Mouse (Mus musculus) spleen, adult 2 months (tissue): ENCODE measurements around the gene Glis3. TPM values are rescaled to one million over a fixed set of nuclear protein-coding genes. Genes with fewer than 3 reads are reported as not detected.

Source experiments
- DNase-seq, 2 experiments: peaks; one replicate each; pipeline versions ENCODE4 v3.0.0 to v3.0.0-alpha.2; 2012 to 2021; ENCODE audit warnings: low spot score in 2 of 2, low read depth in 1 of 2
- H3K27ac ChIP-seq: fragments of 200-500 bp; 2 replicates; pipeline ENCODE4 v1.5.1; 2012; ENCODE audit warnings: low read length, inconsistent platforms; ENCODE audit not compliant: insufficient read depth
- H3K27me3 ChIP-seq: fragments of 200-500 bp; 2 replicates; pipeline ENCODE4 v1.6.1; 2012; ENCODE audit warnings: mild to moderate bottlenecking, moderate library complexity, low read length, inconsistent platforms; ENCODE audit not compliant: control insufficient read depth, insufficient read depth
- H3K36me3 ChIP-seq: fragments of 200-500 bp; 2 replicates; pipeline ENCODE4 v1.6.1; 2012; ENCODE audit warnings: mild to moderate bottlenecking, low read length, inconsistent platforms; ENCODE audit not compliant: control insufficient read depth, insufficient read depth
- H3K4me1 ChIP-seq: fragments of 200-500 bp; 2 replicates; pipeline ENCODE4 v1.6.1; 2011; ENCODE audit warnings: inconsistent platforms; ENCODE audit not compliant: control insufficient read depth, insufficient read depth, insufficient read length
- H3K4me3 ChIP-seq: fragments of 200-500 bp; 2 replicates; pipeline ENCODE4 v1.5.1; 2011; ENCODE audit warnings: mild to moderate bottlenecking, inconsistent platforms; ENCODE audit not compliant: insufficient read depth, insufficient read length; ENCODE audit errors: extremely low read depth
- CTCF ChIP-seq: fragments of 200-500 bp; IDR thresholded peaks from 2 replicates; pipeline ENCODE4 v1.5.1; 2011; ENCODE audit warnings: mild to moderate bottlenecking, inconsistent platforms; ENCODE audit not compliant: insufficient read depth, insufficient read length, insufficient replicate concordance; ENCODE audit errors: extremely low read depth
- POLR2A ChIP-seq: fragments of 200-500 bp; IDR thresholded peaks from 2 replicates; pipeline ENCODE4 v1.6.1; 2011; ENCODE audit warnings: low read depth, low read length, inconsistent platforms
- WGBS: fragments of 180-500 bp; shearing (Covaris S2); methylation state at CpG from one replicate; pipeline ENCODE4 v1.1.7; 2018; 5-methylcytosine and 5-hydroxymethylcytosine counted together
- polyA plus RNA-seq: library from polyadenylated mRNA; depleted of rRNA; stranded (reverse); fragments of >200 nt; gene quantifications from 2 replicates; pipeline ENCODE4 v1.2.3, GENCODE M21; 2012

Glis3 gene
- polyA plus RNA-seq, 1 experiment: 1.7 TPM

- TF ChIP-seq POLR2A (no peak), CTCF (no peak)
- no peaks in the 10 kb centered on the region for H3K27me3 ChIP-seq
- 90% methylated on average over 6 of the region's 6 CpGs for WGBS
- no peak for DNase-seq
- H3K4me3 ChIP-seq: no peak overlapping the region
- H3K36me3 ChIP-seq: no peaks in the 10 kb centered on the region
- no peaks in the 10 kb centered on the region for H3K4me1 ChIP-seq
- H3K27ac ChIP-seq: no peak overlapping the region
These were observed 71.6 kb downstream of the Glis3 start for GRCm38 (mm10) chr19:28608277-28608676.

GRCm38 (mm10) chr19:28600866-28601265 is 79.0 kb downstream of the Glis3 start:
- no peak overlapping the region for H3K4me3 ChIP-seq
- TF ChIP-seq POLR2A (no peak), CTCF (no peak)
- no peak overlapping the region for H3K27ac ChIP-seq
- 74% methylated on average over 4 of the region's 4 CpGs for WGBS
- H3K4me1 ChIP-seq: no peaks in the 10 kb centered on the region
- H3K27me3 ChIP-seq: no peaks in the 10 kb centered on the region
- DNase-seq: no peak
- H3K36me3 ChIP-seq: no peaks in the 10 kb centered on the region

GRCm38 (mm10) chr19:28594215-28594614 is 85.7 kb downstream of the Glis3 start:
- TF ChIP-seq POLR2A (no peak), CTCF (no peak)
- WGBS: 81% methylated on average over 4 of the region's 4 CpGs
- Histone ChIP-seq H3K36me3 (no peaks in the 10 kb centered on the region), H3K4me3 (no peak overlapping the region), H3K27me3 (no peaks in the 10 kb centered on the region), H3K4me1 (no peaks in the 10 kb centered on the region), H3K27ac (no peak overlapping the region)
- no peak for DNase-seq

GRCm38 (mm10) chr19:28592981-28593380 is 86.9 kb downstream of the Glis3 start:
- WGBS: 88% methylated on average over 13 of the region's 13 CpGs
- H3K4me1 ChIP-seq: no peaks in the 10 kb centered on the region
- no peak for DNase-seq
- TF ChIP-seq CTCF: no peak
- TF ChIP-seq POLR2A: no peak
- no peak overlapping the region for H3K4me3 ChIP-seq
- no peak overlapping the region for H3K27ac ChIP-seq
- H3K36me3 ChIP-seq: no peaks in the 10 kb centered on the region
- H3K27me3 ChIP-seq: no peaks in the 10 kb centered on the region

- TF ChIP-seq CTCF (no peak), POLR2A (no peak)
- no peak for DNase-seq
- Histone ChIP-seq H3K4me3 (no peak overlapping the region), H3K4me1 (no peaks in the 10 kb centered on the region), H3K27me3 (no peaks in the 10 kb centered on the region), H3K27ac (no peak overlapping the region), H3K36me3 (no peaks in the 10 kb centered on the region)
- 86% methylated on average over 7 of the region's 7 CpGs for WGBS
These were observed 88.0 kb downstream of the Glis3 start for GRCm38 (mm10) chr19:28591736-28592477.

- no peak for DNase-seq
- Histone ChIP-seq H3K4me1 (no peaks in the 10 kb centered on the region), H3K36me3 (no peaks in the 10 kb centered on the region), H3K4me3 (no peak overlapping the region), H3K27ac (no peak overlapping the region), H3K27me3 (no peaks in the 10 kb centered on the region)
- TF ChIP-seq CTCF: no peak
- TF ChIP-seq POLR2A: no peak
- 83% methylated on average over 8 of the region's 8 CpGs for WGBS
These were observed 99.4 kb downstream of the Glis3 start for GRCm38 (mm10) chr19:28580499-28580898.

GRCm38 (mm10) chr19:28579724-28580375 is 100.0 kb downstream of the Glis3 start:
- no peaks in the 10 kb centered on the region for H3K4me1 ChIP-seq
- H3K27ac ChIP-seq: no peak overlapping the region
- no peaks in the 10 kb centered on the region for H3K27me3 ChIP-seq
- no peaks in the 10 kb centered on the region for H3K36me3 ChIP-seq
- TF ChIP-seq CTCF (no peak), POLR2A (no peak)
- H3K4me3 ChIP-seq: no peak overlapping the region
- DNase-seq: no peak
- WGBS: 82% methylated on average over 14 of the region's 14 CpGs
